Mouse (Mus musculus) C2C12 (cell line): ENCODE measurements around the gene Mgat5b.

Experiments
- CTCF ChIP-seq: IDR thresholded peaks from one replicate; pipeline ENCODE4 v1.5.1; 2011; ENCODE audit not compliant: control insufficient read depth, insufficient read depth, insufficient read length
- USF1 ChIP-seq: IDR thresholded peaks from one replicate; pipeline ENCODE4 v1.6.1; 2011; ENCODE audit warnings: low read depth, mild to moderate bottlenecking, control low read depth, moderate library complexity

DNA sequence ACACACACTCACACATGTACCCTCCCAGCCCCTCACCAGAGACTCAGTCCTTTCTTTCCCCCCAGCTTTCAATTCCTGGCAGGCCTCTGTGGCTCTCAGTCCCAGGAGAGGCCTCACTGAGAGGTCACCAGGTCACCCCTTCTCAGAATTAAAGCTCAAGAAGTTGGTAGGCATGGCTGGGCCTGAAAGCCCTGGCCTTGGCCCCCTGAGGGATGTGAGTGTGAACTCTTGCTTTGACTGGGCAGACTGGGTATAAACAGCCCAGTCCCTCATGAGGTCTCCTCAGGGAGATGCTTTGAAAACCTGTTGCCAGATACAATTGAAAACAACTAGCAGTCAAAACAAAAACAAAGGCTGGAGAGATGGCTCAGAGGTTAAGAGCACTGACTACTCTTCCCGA is 32.8 kb downstream of the Mgat5b start:
- TF ChIP-seq CTCF (no peak), USF1 (no peak)
